Mouse (Mus musculus) kidney, embryonic 16.5 days (tissue): ENCODE data around the gene Paqr9. TPM values are rescaled to one million over a fixed set of nuclear protein-coding genes. Genes with fewer than 3 reads are reported as not detected.

ENCODE experiments used
- ATAC-seq: fragments of 200-750 bp; cut with Nextera tagmentation; 2 replicates; pipeline ENCODE4 v1.8.0; 2017; ENCODE audit warnings: moderate TSS enrichment; ENCODE audit not compliant: low FRiP score, low TSS enrichment
- H3K27ac ChIP-seq: fragments of 300-500 bp; sonication (generic); 2 replicates; pipeline ENCODE4 v1.5.1; 2014; ENCODE audit warnings: low read length
- H3K27me3 ChIP-seq: fragments of 300-500 bp; sonication (generic); 2 replicates; pipeline ENCODE4 v1.6.1; 2014; ENCODE audit warnings: low read length, control low read depth, mixed read lengths; ENCODE audit not compliant: insufficient read depth
- H3K36me3 ChIP-seq: fragments of 300-500 bp; sonication (generic); 2 replicates; pipeline ENCODE4 v1.6.1; 2014; ENCODE audit warnings: low read length, control low read depth, mixed read lengths; ENCODE audit not compliant: insufficient read depth
- H3K4me1 ChIP-seq: fragments of 300-500 bp; sonication (generic); 2 replicates; pipeline ENCODE4 v1.6.1; 2014; ENCODE audit warnings: low read length, control low read depth, mixed read lengths; ENCODE audit not compliant: insufficient read depth
- H3K4me2 ChIP-seq: fragments of 300-500 bp; sonication (generic); replicated peaks from 2 replicates; pipeline ENCODE4 v1.6.1; 2014; ENCODE audit warnings: low read depth, low read length
- H3K4me3 ChIP-seq: fragments of 300-500 bp; sonication (generic); 2 replicates; pipeline ENCODE4 v1.5.1; 2014; ENCODE audit warnings: mild to moderate bottlenecking, low read length
- H3K9ac ChIP-seq: fragments of 300-500 bp; sonication (generic); replicated peaks from 2 replicates; pipeline ENCODE4 v1.6.1; 2014; ENCODE audit warnings: low read length
- H3K9me3 ChIP-seq: fragments of 300-500 bp; sonication (generic); 2 replicates; pipeline ENCODE4 v1.6.1; 2016; ENCODE audit warnings: low read length, control low read depth
- WGBS: fragments of 180-500 bp; shearing (Covaris S2); extraction: QIAGEN DNeasy Blood & Tissue Kit; methylation state at CpG from one replicate; pipeline ENCODE4 v1.1.7; 2014; 5-methylcytosine and 5-hydroxymethylcytosine counted together
- polyA plus RNA-seq: library from polyadenylated mRNA; unstranded; fragments of >200 nt; fragmentation: Nextera tagmentation; extraction: Ambion mirVana; gene quantifications from 2 replicates; pipeline ENCODE4 v1.2.1, GENCODE M21; 2015

Gene Paqr9
- polyA plus RNA-seq, 1 experiment from 2014 or later, result 1.00 TPM

DNA sequence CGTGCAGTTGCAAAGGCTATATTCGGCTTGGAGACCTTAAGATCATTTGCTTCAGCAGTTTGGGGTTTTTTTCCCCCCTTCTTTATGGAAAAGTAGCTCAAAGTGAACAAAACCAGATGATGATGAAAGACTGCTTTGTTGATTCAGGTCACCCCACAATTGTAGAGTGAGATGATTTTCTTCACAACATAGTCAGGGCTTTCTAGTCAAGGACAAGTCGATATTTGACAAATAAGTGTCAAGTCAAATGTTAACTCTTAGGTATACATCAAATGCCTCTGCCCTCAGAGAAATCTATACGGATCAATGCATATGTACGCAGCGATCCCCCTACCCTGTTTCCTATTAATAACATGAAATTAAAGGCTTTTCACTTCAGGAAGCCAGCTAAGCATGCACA is 17.0 kb upstream of the Paqr9 start:
- 68% methylated on average over 6 of the region's 6 CpGs for WGBS
- Histone ChIP-seq H3K27me3 (no peaks in the 10 kb centered on the region), H3K4me2 (no peak overlapping the region), H3K36me3 (no peaks in the 10 kb centered on the region), H3K9me3 (no peaks in the 10 kb centered on the region), H3K9ac (no peak overlapping the region), H3K4me1 (no peaks in the 10 kb centered on the region), H3K4me3 (no peak overlapping the region), H3K27ac (no peak overlapping the region)
- ATAC-seq, result no peak

- 0 out of 2 replicates have a peak, but pooled peaks cover 4% of the 10 kb centered on the region for H3K27me3 ChIP-seq
- no peak for ATAC-seq
- WGBS, result 95% methylated on average over 4 of the region's 4 CpGs
- no peak overlapping the region for H3K27ac ChIP-seq
- no peaks in the 10 kb centered on the region for H3K4me1 ChIP-seq
- no peaks in the 10 kb centered on the region for H3K9me3 ChIP-seq
- no peak overlapping the region for H3K4me2 ChIP-seq
- H3K36me3 ChIP-seq, result no peaks in the 10 kb centered on the region
- no peak overlapping the region for H3K9ac ChIP-seq
- no peak overlapping the region for H3K4me3 ChIP-seq
Measured at GRCm38 (mm10) chr9:95544598-95544997, 14.9 kb upstream of the Paqr9 start.

- H3K9ac ChIP-seq, result no peak overlapping the region
- ATAC-seq, result no peak
- 0 out of 2 replicates have a peak, but pooled peaks cover 4% of the 10 kb centered on the region for H3K27me3 ChIP-seq
- no peak overlapping the region for H3K27ac ChIP-seq
- no peak overlapping the region for H3K4me3 ChIP-seq
- no peaks in the 10 kb centered on the region for H3K36me3 ChIP-seq
- WGBS, result 43% methylated on average over 7 of the region's 7 CpGs
- no peak overlapping the region for H3K4me2 ChIP-seq
- H3K9me3 ChIP-seq, result no peaks in the 10 kb centered on the region
- H3K4me1 ChIP-seq, result 0 out of 2 replicates have a peak, but pooled peaks cover 2% of the 10 kb centered on the region
Measured at GRCm38 (mm10) chr9:95546679-95547078, 12.8 kb upstream of the Paqr9 start.

DNA sequence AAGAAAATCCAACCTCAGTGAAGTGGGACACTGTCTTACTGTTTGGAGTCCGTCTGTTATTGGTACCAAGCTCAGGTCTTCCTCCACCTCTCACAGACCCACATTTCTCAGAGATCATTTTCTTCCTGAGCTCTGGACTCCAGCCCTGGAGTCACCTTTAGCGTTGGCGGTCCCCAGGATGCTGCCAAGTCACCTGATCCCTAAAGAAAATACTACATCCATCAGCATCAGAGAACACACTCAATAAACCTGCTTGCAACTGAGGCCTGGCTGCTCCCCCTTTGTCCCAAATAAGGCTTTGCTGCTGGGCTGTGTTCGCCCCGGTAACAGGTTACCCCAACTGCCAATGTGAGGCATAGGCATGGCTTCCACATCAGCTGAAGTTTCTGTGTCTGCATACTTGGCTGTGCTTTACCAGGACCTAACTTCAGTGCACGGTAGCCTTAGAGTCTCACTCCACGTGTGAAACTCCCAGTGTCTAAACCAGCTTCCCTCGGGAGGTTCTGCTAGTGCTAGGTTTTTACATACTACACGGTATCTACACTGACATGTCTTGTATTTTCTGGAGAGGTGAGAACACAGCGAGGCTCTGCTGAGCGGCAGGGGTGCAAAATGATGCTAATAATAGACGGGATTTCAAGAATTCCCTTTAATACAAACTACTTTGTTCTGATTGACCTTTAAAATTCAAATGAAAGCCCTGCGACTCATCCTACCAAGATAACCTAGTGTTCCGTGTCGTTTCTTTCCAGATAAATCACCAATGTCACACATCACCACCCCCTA is 9.6 kb upstream of the Paqr9 start:
- no peak overlapping the region for H3K9ac ChIP-seq

DNA sequence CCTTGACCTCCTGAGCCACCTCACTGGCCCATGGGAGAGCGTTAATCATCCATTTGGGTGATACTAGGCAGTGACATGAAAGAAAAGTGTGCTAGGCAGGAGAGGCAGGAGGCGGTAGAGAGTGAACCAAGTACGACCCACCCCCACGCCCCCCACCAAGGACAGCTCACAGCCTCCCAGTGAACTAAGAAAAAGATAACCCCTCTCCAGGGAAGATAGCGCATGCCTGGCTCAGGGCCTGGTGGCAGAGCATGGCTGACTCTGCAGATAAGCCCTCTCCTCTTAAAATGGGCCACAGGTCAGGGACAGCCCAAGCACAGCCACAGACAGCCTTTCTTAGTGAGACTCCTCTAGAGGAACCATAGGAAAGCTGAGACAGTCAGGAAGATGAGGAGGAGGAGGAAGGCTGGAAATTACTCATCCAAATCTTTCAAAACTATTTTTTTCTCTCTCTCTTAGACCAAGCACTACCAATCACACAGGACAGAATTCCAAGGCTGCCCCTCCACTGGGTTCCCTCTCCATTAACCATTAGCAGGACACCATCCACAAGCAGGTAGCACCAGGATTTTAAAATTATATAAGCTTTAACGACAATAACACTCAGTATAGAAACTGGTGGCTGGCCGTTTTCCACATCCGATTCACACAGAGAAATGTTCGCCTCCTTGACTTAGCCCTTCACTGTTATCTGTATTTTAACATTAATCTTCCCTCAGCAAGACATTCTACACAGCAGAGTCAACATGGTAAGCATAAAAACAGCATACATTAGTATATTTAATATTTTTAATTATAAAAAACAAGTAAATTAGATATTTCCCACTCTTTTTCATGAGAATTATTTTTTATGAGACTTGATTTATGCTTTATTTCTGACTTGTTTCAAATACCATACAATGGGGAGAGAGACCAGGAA is 8.3 kb upstream of the Paqr9 start:
- H3K4me1 ChIP-seq, result 0 out of 2 replicates have a peak, but pooled peaks cover 2% of the 10 kb centered on the region
- H3K27ac ChIP-seq, result no peak overlapping the region
- H3K9me3 ChIP-seq, result no peaks in the 10 kb centered on the region
- H3K4me3 ChIP-seq, result no peak overlapping the region
- peaks cover 18% of the 10 kb centered on the region for H3K27me3 ChIP-seq
- ATAC-seq, result peak; percentile 50
- no peak overlapping the region for H3K4me2 ChIP-seq
- H3K36me3 ChIP-seq, result no peaks in the 10 kb centered on the region
- no peak overlapping the region for H3K9ac ChIP-seq
- 54% methylated on average over 9 of the region's 9 CpGs for WGBS

More for the DNA sequence above, 9.6 kb upstream of the Paqr9 start:
- ATAC-seq, result no peak; the same call in 1 of the 2 replicates
- H3K9me3 ChIP-seq, result no peaks in the 10 kb centered on the region
- H3K4me2 ChIP-seq, result no peak overlapping the region
- H3K27ac ChIP-seq, result no peak overlapping the region
- H3K27me3 ChIP-seq, result 0 out of 2 replicates have a peak, but pooled peaks cover 6% of the 10 kb centered on the region
- 37% methylated on average over 15 of the region's 15 CpGs for WGBS
- H3K36me3 ChIP-seq, result no peaks in the 10 kb centered on the region
- H3K4me1 ChIP-seq, result 0 out of 2 replicates have a peak, but pooled peaks cover 2% of the 10 kb centered on the region
- no peak overlapping the region for H3K4me3 ChIP-seq

DNA sequence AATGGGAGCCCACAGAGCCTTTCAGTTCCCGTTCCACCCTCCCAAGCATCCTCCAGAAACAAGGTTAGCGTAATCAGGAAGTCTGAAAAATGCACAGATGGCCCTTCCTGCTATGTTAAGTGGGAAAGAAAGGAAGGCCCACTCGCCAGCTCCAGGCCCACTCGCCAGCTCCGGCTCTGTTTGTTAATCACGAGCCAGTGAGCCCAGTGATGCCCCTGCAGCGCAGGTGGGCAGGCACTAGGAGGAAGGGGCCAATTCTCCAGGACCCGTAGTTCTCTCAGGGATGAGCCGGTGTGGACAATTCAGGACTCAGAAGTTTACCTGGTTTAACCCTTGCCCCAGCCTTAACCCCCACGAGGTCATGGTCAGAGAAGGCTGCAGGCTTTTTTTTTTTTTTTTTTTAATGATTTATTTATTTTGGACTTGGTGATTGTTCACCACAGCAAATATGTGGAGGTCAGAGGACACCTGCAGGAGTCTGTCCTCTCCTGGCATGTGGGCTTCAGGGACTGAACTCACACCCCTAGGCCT is 7.2 kb upstream of the Paqr9 start:
- no peak overlapping the region for H3K4me2 ChIP-seq
- H3K27me3 ChIP-seq, result peaks cover 30% of the 10 kb centered on the region
- ATAC-seq, result peak; percentile 74
- no peak overlapping the region for H3K27ac ChIP-seq
- H3K36me3 ChIP-seq, result no peaks in the 10 kb centered on the region
- no peaks in the 10 kb centered on the region for H3K9me3 ChIP-seq
- no peak overlapping the region for H3K4me3 ChIP-seq
- H3K4me1 ChIP-seq, result 0 out of 2 replicates have a peak, but pooled peaks cover 2% of the 10 kb centered on the region
- no peak overlapping the region for H3K9ac ChIP-seq
- WGBS, result 67% methylated on average over 10 of the region's 10 CpGs

DNA sequence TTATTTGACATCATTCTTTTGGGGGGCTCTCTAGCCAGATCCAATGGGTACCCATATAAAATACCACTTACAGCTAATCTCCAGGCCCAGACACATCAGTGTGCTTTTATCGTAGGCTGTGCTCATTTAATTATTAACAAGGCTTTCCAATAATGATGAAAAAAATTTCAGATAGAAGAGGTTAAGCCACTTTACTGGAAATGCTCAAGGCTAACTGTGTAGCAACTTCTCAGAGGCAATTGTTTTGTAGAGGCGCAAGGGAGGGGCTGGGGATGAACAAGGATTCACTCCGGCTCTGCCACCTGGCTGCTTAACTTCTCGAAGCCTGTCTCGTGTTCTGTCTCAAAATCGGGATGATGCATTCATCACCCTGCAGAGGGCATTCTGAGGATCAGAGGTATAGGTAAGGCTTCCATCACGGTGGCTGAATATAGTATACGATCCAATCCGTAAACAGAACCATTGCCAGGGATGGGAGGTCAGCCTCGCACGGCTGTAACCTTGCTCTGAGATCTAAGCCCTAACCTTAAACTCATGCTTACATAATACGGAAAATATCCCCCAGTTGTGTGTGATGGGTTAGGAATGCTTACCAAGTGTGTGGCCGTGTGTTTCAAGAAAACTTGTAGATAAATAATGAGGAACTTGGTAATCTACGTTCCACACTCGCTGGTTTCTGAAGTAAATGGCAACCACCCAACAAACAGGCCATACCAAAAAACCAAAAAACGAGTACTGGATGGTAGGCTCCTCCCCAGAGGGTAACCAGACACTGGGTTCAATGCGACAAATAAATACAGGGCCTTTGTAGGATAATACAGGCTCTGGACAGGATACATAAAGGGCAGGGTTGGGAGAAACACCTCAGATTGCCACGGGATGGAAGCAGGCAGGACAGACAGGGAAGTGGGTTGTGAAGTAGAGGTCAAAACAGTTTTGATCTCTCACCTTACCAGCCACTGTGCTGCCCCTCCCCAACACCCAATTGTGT is 4.9 kb upstream of the Paqr9 start:
- H3K36me3 ChIP-seq, result no peaks in the 10 kb centered on the region

DNA sequence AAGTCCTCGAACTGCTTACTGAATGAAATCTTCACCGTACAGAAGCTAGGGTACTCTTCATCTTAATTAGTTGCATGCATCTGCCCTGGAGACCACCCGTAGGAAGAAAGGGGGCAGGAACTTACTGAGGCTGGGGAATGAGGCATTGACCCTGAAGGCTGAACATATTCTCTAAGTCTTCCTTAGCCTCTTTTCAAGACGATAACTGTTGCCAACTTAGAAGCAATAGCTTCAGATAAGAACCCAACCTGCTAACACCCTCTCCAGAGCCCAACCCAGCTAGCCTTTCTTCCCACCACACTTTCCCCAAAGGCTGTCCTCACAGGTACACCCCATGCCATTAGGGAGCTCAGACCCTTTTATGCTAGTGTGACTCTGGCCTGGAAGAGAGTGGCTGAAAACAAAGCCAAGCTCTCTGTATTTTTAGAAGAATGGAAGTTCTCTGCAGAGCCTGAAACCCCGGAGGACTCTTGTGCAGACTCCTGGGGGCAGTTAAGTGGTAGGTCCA is 4.2 kb upstream of the Paqr9 start:
- WGBS, result 80% methylated on average over 5 of the region's 5 CpGs
- H3K9ac ChIP-seq, result no peak overlapping the region
- ATAC-seq, result no peak
- no peaks in the 10 kb centered on the region for H3K9me3 ChIP-seq
- no peak overlapping the region for H3K4me2 ChIP-seq
- no peaks in the 10 kb centered on the region for H3K36me3 ChIP-seq
- H3K4me3 ChIP-seq, result no peak overlapping the region
- no peak overlapping the region for H3K27ac ChIP-seq
- peaks cover 55% of the 10 kb centered on the region for H3K27me3 ChIP-seq
- peaks cover 16% of the 10 kb centered on the region for H3K4me1 ChIP-seq

More for the DNA sequence above, 4.9 kb upstream of the Paqr9 start:
- Histone ChIP-seq H3K27ac (no peak overlapping the region), H3K9ac (no peak overlapping the region), H3K4me2 (no peak overlapping the region), H3K4me1 (peaks cover 10% of the 10 kb centered on the region; the same call in 1 of the 2 replicates), H3K9me3 (no peaks in the 10 kb centered on the region), H3K27me3 (peaks cover 47% of the 10 kb centered on the region), H3K4me3 (no peak overlapping the region)
- no peak for ATAC-seq
- 81% methylated on average over 18 of the region's 18 CpGs for WGBS
